Mouse (Mus musculus): ENCODE data around the gene Slc4a10. TPM values are rescaled to one million over a fixed set of nuclear protein-coding genes. Genes with fewer than 3 reads are reported as not detected.
A peak's percentile ranks its signal among the peaks of the same experiment; 100 is the strongest.

Gene Slc4a10
- polyA plus RNA-seq, 1 experiment from 2014 or later, result 0.10 TPM

GRCm38 (mm10) chr2:62134911-62135310, 88.6 kb downstream of the Slc4a10 start:
- WGBS, result 57% methylated on average over 8 of the region's 8 CpGs
- no peak overlapping the region for H3K27ac ChIP-seq
- H3K9me3 ChIP-seq, result no peaks in the 10 kb centered on the region
- H3K36me3 ChIP-seq, result no peaks in the 10 kb centered on the region
- DNase-seq (ENCODE audit: low spot score), result no peak
- H3K4me3 ChIP-seq, result no peak overlapping the region
- H3K4me1 ChIP-seq, result no peaks in the 10 kb centered on the region
- no peaks in the 10 kb centered on the region for H3K27me3 ChIP-seq (ENCODE audit: insufficient read depth, poor library complexity, severe bottlenecking)

GRCm38 (mm10) chr2:62147636-62148035, 101.4 kb downstream of the Slc4a10 start:
- H3K27ac ChIP-seq, result no peak overlapping the region
- WGBS, result 44% methylated on average over 3 of the region's 3 CpGs

GRCm38 (mm10) chr2:62149421-62149820, 103.2 kb downstream of the Slc4a10 start:
- 0 out of 2 replicates have a peak, but pooled peaks cover 3% of the 10 kb centered on the region for H3K4me1 ChIP-seq
- no peaks in the 10 kb centered on the region for H3K9me3 ChIP-seq
- no peak overlapping the region for H3K27ac ChIP-seq
- H3K36me3 ChIP-seq, result no peaks in the 10 kb centered on the region
- H3K4me3 ChIP-seq, result no peak overlapping the region
- no peaks in the 10 kb centered on the region for H3K27me3 ChIP-seq (ENCODE audit: insufficient read depth, poor library complexity, severe bottlenecking)
- DNase-seq (ENCODE audit: low spot score), result no peak

More at GRCm38 (mm10) chr2:62147636-62148035, 101.4 kb downstream of the Slc4a10 start:
- Histone ChIP-seq H3K4me3 (no peak overlapping the region), H3K9me3 (no peaks in the 10 kb centered on the region), H3K36me3 (no peaks in the 10 kb centered on the region), H3K4me1 (0 out of 2 replicates have a peak, but pooled peaks cover 3% of the 10 kb centered on the region), H3K27me3 (ENCODE audit: insufficient read depth, poor library complexity, severe bottlenecking) (no peaks in the 10 kb centered on the region)
- DNase-seq (ENCODE audit: low spot score), result no peak

GRCm38 (mm10) chr2:62150830-62151229, 104.6 kb downstream of the Slc4a10 start:
- no peak for DNase-seq (ENCODE audit: low spot score)
- no peaks in the 10 kb centered on the region for H3K9me3 ChIP-seq
- no peaks in the 10 kb centered on the region for H3K36me3 ChIP-seq
- H3K4me3 ChIP-seq, result no peak overlapping the region
- WGBS, result 52% methylated on average over 1 of the region's 1 CpGs
- H3K27me3 ChIP-seq (ENCODE audit: insufficient read depth, poor library complexity, severe bottlenecking), result no peaks in the 10 kb centered on the region
- H3K27ac ChIP-seq, result no peak overlapping the region
- H3K4me1 ChIP-seq, result 0 out of 2 replicates have a peak, but pooled peaks cover 3% of the 10 kb centered on the region

- Histone ChIP-seq H3K36me3 (no peaks in the 10 kb centered on the region), H3K27ac (no peak overlapping the region), H3K27me3 (ENCODE audit: insufficient read depth, poor library complexity, severe bottlenecking) (no peaks in the 10 kb centered on the region), H3K4me3 (no peak overlapping the region), H3K4me1 (no peaks in the 10 kb centered on the region), H3K9me3 (no peaks in the 10 kb centered on the region)
- DNase-seq (ENCODE audit: low spot score), result no peak
Observed at GRCm38 (mm10) chr2:62210109-62210508, 163.8 kb downstream of the Slc4a10 start.

- WGBS, result 80% methylated on average over 5 of the region's 5 CpGs
- Histone ChIP-seq H3K27ac (no peak overlapping the region), H3K36me3 (no peaks in the 10 kb centered on the region), H3K4me3 (no peak overlapping the region), H3K4me1 (no peaks in the 10 kb centered on the region), H3K9me3 (no peaks in the 10 kb centered on the region), H3K27me3 (ENCODE audit: insufficient read depth, poor library complexity, severe bottlenecking) (no peaks in the 10 kb centered on the region)
- no peak for DNase-seq (ENCODE audit: low spot score)
Observed at GRCm38 (mm10) chr2:62211106-62211505, 164.8 kb downstream of the Slc4a10 start.

GRCm38 (mm10) chr2:62227563-62227962, 181.3 kb downstream of the Slc4a10 start:
- no peak overlapping the region for H3K4me3 ChIP-seq
- no peak for DNase-seq (ENCODE audit: low spot score)
- H3K9me3 ChIP-seq, result no peaks in the 10 kb centered on the region
- no peak overlapping the region for H3K27ac ChIP-seq
- H3K36me3 ChIP-seq, result no peaks in the 10 kb centered on the region
- H3K27me3 ChIP-seq (ENCODE audit: insufficient read depth, poor library complexity, severe bottlenecking), result no peaks in the 10 kb centered on the region
- no peaks in the 10 kb centered on the region for H3K4me1 ChIP-seq

- Histone ChIP-seq H3K4me3 (no peak overlapping the region), H3K4me1 (no peaks in the 10 kb centered on the region), H3K9me3 (no peaks in the 10 kb centered on the region), H3K36me3 (no peaks in the 10 kb centered on the region), H3K27me3 (ENCODE audit: insufficient read depth, poor library complexity, severe bottlenecking) (no peaks in the 10 kb centered on the region), H3K27ac (no peak overlapping the region)
- 80% methylated on average over 2 of the region's 2 CpGs for WGBS
- DNase-seq (ENCODE audit: low spot score), result no peak
Observed at GRCm38 (mm10) chr2:62231271-62231670, 185.0 kb downstream of the Slc4a10 start.

- Histone ChIP-seq H3K4me3 (no peak overlapping the region), H3K9me3 (no peaks in the 10 kb centered on the region), H3K27me3 (ENCODE audit: insufficient read depth, poor library complexity, severe bottlenecking) (no peaks in the 10 kb centered on the region), H3K27ac (no peak overlapping the region), H3K4me1 (no peaks in the 10 kb centered on the region), H3K36me3 (no peaks in the 10 kb centered on the region)
- DNase-seq (ENCODE audit: low spot score), result no peak
- WGBS, result 69% methylated on average over 4 of the region's 4 CpGs
Observed at GRCm38 (mm10) chr2:62244167-62244566, 197.9 kb downstream of the Slc4a10 start.

GRCm38 (mm10) chr2:62268467-62268866, 222.2 kb downstream of the Slc4a10 start:
- no peaks in the 10 kb centered on the region for H3K27me3 ChIP-seq (ENCODE audit: insufficient read depth, poor library complexity, severe bottlenecking)
- no peak for DNase-seq (ENCODE audit: low spot score)
- no peak overlapping the region for H3K27ac ChIP-seq
- no peaks in the 10 kb centered on the region for H3K9me3 ChIP-seq
- H3K4me3 ChIP-seq, result no peak overlapping the region
- 92% methylated on average over 9 of the region's 9 CpGs for WGBS
- no peaks in the 10 kb centered on the region for H3K4me1 ChIP-seq
- no peaks in the 10 kb centered on the region for H3K36me3 ChIP-seq

- 61% methylated on average over 4 of the region's 4 CpGs for WGBS
Observed at GRCm38 (mm10) chr2:62271840-62272239, 225.6 kb downstream of the Slc4a10 start.

GRCm38 (mm10) chr2:62278779-62279178, 232.5 kb downstream of the Slc4a10 start:
- 35% methylated on average over 3 of the region's 3 CpGs for WGBS
- Histone ChIP-seq H3K4me3 (no peak overlapping the region), H3K4me1 (peaks cover 7% of the 10 kb centered on the region), H3K9me3 (no peaks in the 10 kb centered on the region), H3K27ac (peak overlapping the region; percentile 67; the same call in 1 of the 2 replicates), H3K27me3 (ENCODE audit: insufficient read depth, poor library complexity, severe bottlenecking) (no peaks in the 10 kb centered on the region), H3K36me3 (no peaks in the 10 kb centered on the region)
- DNase-seq (ENCODE audit: low spot score), result peak; percentile 78

More at GRCm38 (mm10) chr2:62271840-62272239, 225.6 kb downstream of the Slc4a10 start:
- Histone ChIP-seq H3K4me3 (no peak overlapping the region), H3K4me1 (no peaks in the 10 kb centered on the region; the same call in 1 of the 2 replicates), H3K27me3 (ENCODE audit: insufficient read depth, poor library complexity, severe bottlenecking) (no peaks in the 10 kb centered on the region), H3K36me3 (no peaks in the 10 kb centered on the region), H3K27ac (no peak overlapping the region), H3K9me3 (no peaks in the 10 kb centered on the region)
- DNase-seq (ENCODE audit: low spot score), result no peak

- WGBS, result 79% methylated on average over 7 of the region's 7 CpGs
- H3K27ac ChIP-seq, result peak overlapping the region; percentile 67; the same call in 1 of the 2 replicates
- H3K4me3 ChIP-seq, result no peak overlapping the region
- H3K27me3 ChIP-seq (ENCODE audit: insufficient read depth, poor library complexity, severe bottlenecking), result no peaks in the 10 kb centered on the region
- no peaks in the 10 kb centered on the region for H3K36me3 ChIP-seq
- no peaks in the 10 kb centered on the region for H3K9me3 ChIP-seq
- H3K4me1 ChIP-seq, result peaks cover 7% of the 10 kb centered on the region
- no peak for DNase-seq (ENCODE audit: low spot score)
Observed at GRCm38 (mm10) chr2:62279777-62280176, 233.5 kb downstream of the Slc4a10 start.

GRCm38 (mm10) chr2:62285026-62285425, 238.8 kb downstream of the Slc4a10 start:
- no peak for DNase-seq (ENCODE audit: low spot score)
- Histone ChIP-seq H3K4me3 (no peak overlapping the region), H3K27ac (no peak overlapping the region), H3K27me3 (ENCODE audit: insufficient read depth, poor library complexity, severe bottlenecking) (no peaks in the 10 kb centered on the region), H3K36me3 (no peaks in the 10 kb centered on the region), H3K9me3 (no peaks in the 10 kb centered on the region), H3K4me1 (no peaks in the 10 kb centered on the region)
- 89% methylated on average over 2 of the region's 2 CpGs for WGBS

Data from heart, embryonic 10.5 days (tissue).